ENCODE assay signal across 19 mouse cellular contexts in genomic region chr12:106016265-106017012, GRCm38 (mm10). TPM values are rescaled to one million over a fixed set of nuclear protein-coding genes. Genes with fewer than 3 reads are reported as not detected.
DNase-seq lines count a peak whose midpoint lies in the region; ATAC-seq and TF ChIP-seq lines count a peak whose summit lies in the region.
"Had no signal": no experiment of that assay in that cellular context is flagged by ENCODE, and none has a peak within 500 bp of the region (broad histone marks: within the 10 kb centered on the region; RNA-seq: fewer than 3 reads in every experiment).

No protein-coding gene starts in this region.

- no peak for TF ChIP-seq EP300 in liver, postnatal 0 days (IDR thresholded peaks at IDR 0.05; ENCODE audit: low read depth)

- peaks cover 3% of the 10 kb centered on the region; the same call in 1 of the 2 replicates for H3K4me1 ChIP-seq in spleen, adult 2 months (ENCODE audit: control insufficient read depth, insufficient read depth, insufficient read length)
- peaks cover 9% of the 10 kb centered on the region for H3K4me1 ChIP-seq in bone marrow macrophage, adult 2 months (ENCODE audit: control insufficient read depth, insufficient read depth, low read length)
- H3K4me1 ChIP-seq in liver, postnatal 0 days (ENCODE audit: insufficient read depth): peaks cover 1% of the 10 kb centered on the region; the same call in 1 of the 2 replicates
- H3K4me1 ChIP-seq in embryonic facial prominence, embryonic 10.5 days: peaks cover 2% of the 10 kb centered on the region
- H3K4me1 ChIP-seq: lung, embryonic 15.5 days had no signal

- no peak for DNase-seq in spleen, adult 2 months (ENCODE audit: low read depth in 1 of 2, low spot score in 2 of 2)
- DNase-seq in spleen, postnatal 10 days (ENCODE audit: low spot score in 2 of 2): no peak
- DNase-seq in liver, postnatal 0 days: no peak
- no peak for DNase-seq in gastrocnemius, postnatal 10 days
- DNase-seq in embryonic facial prominence, embryonic 10.5 days (ENCODE audit: low spot score): no peak
- no peak for DNase-seq in adrenal gland, adult 8-10 months
- DNase-seq: adrenal gland, adult 2 months; cerebellum, postnatal 25 days; gastrocnemius, adult 2 months; heart, postnatal 4 days; kidney, postnatal 25 days; layer of hippocampus, postnatal 36 days had no signal

- no peak overlapping the region for H3K9ac ChIP-seq in liver, postnatal 0 days (replicated peaks)
- H3K9ac ChIP-seq: embryonic facial prominence, embryonic 12.5 days; lung, embryonic 15.5 days; midbrain, embryonic 12.5 days had no signal

- no peak overlapping the region for H3K4me3 ChIP-seq in spleen, adult 2 months (ENCODE audit: extremely low read depth, insufficient read depth, insufficient read length)
- H3K4me3 ChIP-seq in bone marrow macrophage, adult 2 months (ENCODE audit: insufficient read depth, low read length): no peak overlapping the region
- no peak overlapping the region for H3K4me3 ChIP-seq in liver, postnatal 0 days (ENCODE audit: low read depth, low read length)
- no peak overlapping the region for H3K4me3 ChIP-seq in embryonic facial prominence, embryonic 10.5 days
- H3K4me3 ChIP-seq: embryonic facial prominence, embryonic 12.5 days; gastrocnemius, adult 2 months; limb, embryonic 10.5 days; lung, embryonic 15.5 days; midbrain, embryonic 12.5 days had no signal

- no peak overlapping the region for H3K4me2 ChIP-seq in liver, postnatal 0 days (ENCODE audit: low read depth, low read length)
- H3K4me2 ChIP-seq: embryonic facial prominence, embryonic 12.5 days; heart, embryonic 11.5 days; lung, embryonic 15.5 days; midbrain, embryonic 12.5 days had no signal

- no peak for ATAC-seq in liver, postnatal 0 days
- ATAC-seq: intestine, embryonic 16.5 days had no signal

- no peaks in the 10 kb centered on the region for H3K9me3 ChIP-seq in liver, postnatal 0 days (ENCODE audit: low read length)
- H3K9me3 ChIP-seq in embryonic facial prominence, embryonic 10.5 days: no peaks in the 10 kb centered on the region
- H3K9me3 ChIP-seq: embryonic facial prominence, embryonic 12.5 days; limb, embryonic 10.5 days; lung, embryonic 15.5 days; midbrain, embryonic 12.5 days had no signal

- TF ChIP-seq POLR2A in spleen, adult 2 months (IDR thresholded peaks at IDR 0.05; ENCODE audit: low read depth, low read length): no peak
- no peak for TF ChIP-seq POLR2A in bone marrow macrophage, adult 2 months (IDR thresholded peaks at IDR 0.05; ENCODE audit: borderline replicate concordance, low read depth, low read length)

- H3K27me3 ChIP-seq in spleen, adult 2 months (ENCODE audit: control insufficient read depth, insufficient read depth, low read length): no peaks in the 10 kb centered on the region
- no peaks in the 10 kb centered on the region for H3K27me3 ChIP-seq in liver, postnatal 0 days (ENCODE audit: insufficient read depth, low read length)
- H3K27me3 ChIP-seq in embryonic facial prominence, embryonic 10.5 days (replicated peaks; ENCODE audit: low read depth, poor library complexity, severe bottlenecking): no peaks in the 10 kb centered on the region
- H3K27me3 ChIP-seq: embryonic facial prominence, embryonic 12.5 days; lung, embryonic 15.5 days; midbrain, embryonic 12.5 days had no signal

- H3K36me3 ChIP-seq in spleen, adult 2 months (ENCODE audit: control insufficient read depth, insufficient read depth, low read length): no peaks in the 10 kb centered on the region; the same call in 1 of the 2 replicates
- 0 out of 2 replicates have a peak, but pooled peaks cover 7% of the 10 kb centered on the region for H3K36me3 ChIP-seq in liver, postnatal 0 days (replicated peaks; ENCODE audit: insufficient read depth, low read length)
- peaks cover 25% of the 10 kb centered on the region for H3K36me3 ChIP-seq in embryonic facial prominence, embryonic 10.5 days (replicated peaks)
- H3K36me3 ChIP-seq: embryonic facial prominence, embryonic 12.5 days; lung, embryonic 15.5 days; midbrain, embryonic 12.5 days had no signal

- TF ChIP-seq CTCF in spleen, adult 2 months (IDR thresholded peaks at IDR 0.05; ENCODE audit: extremely low read depth, insufficient read depth, insufficient read length, insufficient replicate concordance): no peak
- no peak for TF ChIP-seq CTCF in bone marrow macrophage, adult 2 months (IDR thresholded peaks at IDR 0.05; ENCODE audit: low read depth, low read length)
- TF ChIP-seq CTCF in liver, postnatal 0 days (IDR thresholded peaks at IDR 0.05; ENCODE audit: low read depth): no peak

- WGBS in spleen, adult 2 months: 34% methylated on average over 12 of the region's 12 CpGs
- 66% methylated on average over 12 of the region's 12 CpGs for WGBS in liver, postnatal 0 days (ENCODE audit: insufficient replicate concordance)
- WGBS in embryonic facial prominence, embryonic 10.5 days: 89% methylated on average over 12 of the region's 12 CpGs

- H3K27ac ChIP-seq in spleen, adult 2 months (ENCODE audit: insufficient read depth, low read length): peak overlapping the region; percentile 66
- peak overlapping the region; percentile 35; the same call in 1 of the 2 replicates for H3K27ac ChIP-seq in bone marrow macrophage, adult 2 months (ENCODE audit: insufficient read depth, low read depth, low read length)
- peak overlapping the region; percentile 42; the same call in 1 of the 2 replicates for H3K27ac ChIP-seq in liver, postnatal 0 days (ENCODE audit: low read depth)
- H3K27ac ChIP-seq in embryonic facial prominence, embryonic 10.5 days (replicated peaks): no peak overlapping the region
- H3K27ac ChIP-seq: embryonic facial prominence, embryonic 12.5 days; gastrocnemius, adult 2 months; limb, embryonic 10.5 days; lung, embryonic 15.5 days; midbrain, embryonic 12.5 days had no signal

RNA-seq across cellular contexts. Expression of gene Vrk1, which starts 6.4 kb away (rescaled TPM):
- 8.4 and 9.5 TPM in 2 replicates for polyA plus RNA-seq in spleen, adult 2 months (2012; rRNA removed)
- 37.0 and 42.9 TPM in 2 replicates for polyA plus RNA-seq in bone marrow macrophage, adult 2 months (2012; ENCODE audit: insufficient read depth, insufficient read length, missing spikeins)
- polyA plus RNA-seq in liver, postnatal 0 days (2015; fragmentation: Nextera tagmentation; extraction: Ambion mirVana): 44.8 and 45.8 TPM in 2 replicates
- 10 to 100 TPM in 1 of 2 experiments, 1 to 10 TPM in 1; 9.1 to 10.5 TPM for total RNA-seq in gastrocnemius, postnatal 10 days (2021)
- polyA plus RNA-seq in embryonic facial prominence, embryonic 10.5 days (2016; fragmentation: Nextera tagmentation; extraction: Ambion mirVana): 113 and 115 TPM in 2 replicates
- total RNA-seq in adrenal gland, adult 8-10 months (2022): 10 to 100 TPM; 16.4 to 18.0 (median 17.4) TPM
